Mouse (Mus musculus) lung, postnatal 14 days (tissue): Measurements from ENCODE around the gene Thbs1.
A peak's percentile ranks its signal among the peaks of the same experiment; 100 is the strongest.

Source experiments
- DNase-seq: peaks from one replicate; pipeline ENCODE4 v3.0.0; 2021

Thbs1 gene

DNA sequence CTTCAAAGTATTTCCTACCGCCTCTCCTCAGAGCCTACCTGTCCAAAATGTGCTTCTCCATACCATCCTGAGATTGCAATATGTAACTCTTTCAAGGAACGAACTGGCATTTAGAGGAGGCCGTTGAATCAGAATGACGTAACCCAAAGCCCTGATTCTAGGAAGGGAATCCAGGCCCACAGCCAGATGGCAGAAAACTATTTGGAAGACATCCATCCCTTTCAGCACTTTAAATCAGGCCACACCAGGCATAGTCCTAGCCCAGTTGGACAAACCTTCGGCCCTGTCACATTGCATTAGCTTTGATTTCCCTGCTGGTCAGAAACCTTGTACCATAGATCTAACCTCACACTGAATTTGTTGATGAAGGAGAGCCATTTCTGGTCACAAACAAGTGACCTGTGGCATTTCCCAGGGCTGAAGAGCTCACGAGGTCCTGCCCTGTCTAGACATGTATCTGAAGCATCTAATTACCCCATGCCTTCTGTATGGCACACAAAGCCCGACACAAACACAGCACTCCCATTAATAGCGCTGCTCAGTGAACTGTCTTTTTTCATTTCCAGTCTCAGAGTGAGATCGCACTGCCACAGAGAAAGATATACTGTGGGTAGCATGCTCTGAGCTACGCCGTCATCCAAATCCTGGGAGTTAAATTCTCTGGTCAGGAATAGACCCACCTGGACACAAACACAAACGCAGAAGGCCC lies 38.3 kb downstream of the Thbs1 start:
- DNase-seq: peak; percentile 73

- DNase-seq: no peak
These were observed 46.4 kb downstream of the Thbs1 start for GRCm38 (mm10) chr2:118158095-118158494.

GRCm38 (mm10) chr2:118159126-118159525 lies 47.5 kb downstream of the Thbs1 start:
- DNase-seq: no peak

DNA sequence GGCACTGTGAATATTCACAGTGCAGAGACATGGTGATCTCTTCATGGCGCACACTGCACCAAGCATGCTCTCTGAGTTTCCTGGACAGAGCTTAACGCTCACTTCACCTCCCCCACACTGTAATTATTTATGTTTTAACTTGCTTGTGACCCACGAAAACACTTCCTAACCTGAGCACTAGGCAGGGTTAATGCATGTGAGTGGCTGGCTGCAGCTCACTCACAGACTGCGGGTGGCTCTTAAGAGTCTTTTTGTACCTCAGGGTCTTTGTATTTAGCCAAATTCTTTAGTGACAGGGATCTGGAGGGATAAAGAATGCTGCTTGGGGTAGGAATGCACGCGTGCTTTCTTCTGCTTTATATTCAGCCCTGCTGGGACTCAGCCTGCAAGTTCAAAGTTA lies 48.9 kb downstream of the Thbs1 start:
- DNase-seq: no peak

DNA sequence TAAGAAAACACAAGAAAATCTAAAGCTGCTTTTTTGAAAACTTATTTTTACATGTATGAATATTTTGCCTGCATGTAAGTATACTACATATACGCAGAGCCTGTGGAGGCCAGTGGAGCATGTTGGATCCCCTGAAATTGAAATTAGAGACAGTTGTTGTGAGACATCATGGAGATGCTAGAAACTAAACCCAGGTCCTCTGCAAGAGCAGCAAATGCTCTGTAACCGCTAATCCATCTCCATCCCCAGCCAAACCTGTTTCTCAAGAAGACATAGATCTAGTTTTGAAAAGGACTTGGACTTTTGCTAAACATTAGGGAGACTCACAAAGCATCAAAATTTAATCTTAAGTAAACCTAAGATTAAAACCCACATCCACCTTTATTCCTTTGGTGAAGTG lies 49.3 kb downstream of the Thbs1 start:
- DNase-seq: no peak

GRCm38 (mm10) chr2:118162486-118162885 lies 50.8 kb downstream of the Thbs1 start:
- DNase-seq: no peak

DNA sequence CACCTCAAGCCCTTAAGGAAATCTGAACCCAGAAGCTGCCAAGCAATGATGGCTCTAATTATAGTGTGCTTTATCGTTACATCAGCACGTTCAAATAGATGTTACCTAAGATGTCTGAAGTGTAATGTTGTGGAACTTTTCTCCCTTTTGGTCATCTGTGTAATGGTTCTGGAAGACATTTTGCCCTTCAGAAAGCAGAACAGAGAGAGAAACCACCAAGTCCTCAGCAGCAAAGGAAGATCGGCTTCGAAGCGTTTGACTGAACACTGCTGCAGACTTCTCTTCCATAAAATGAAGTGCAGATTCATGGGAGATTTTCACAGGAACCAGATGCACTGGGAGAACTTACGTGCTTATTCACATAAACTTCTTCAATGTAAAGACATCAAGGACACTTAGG lies 52.5 kb downstream of the Thbs1 start:
- DNase-seq: no peak

DNA sequence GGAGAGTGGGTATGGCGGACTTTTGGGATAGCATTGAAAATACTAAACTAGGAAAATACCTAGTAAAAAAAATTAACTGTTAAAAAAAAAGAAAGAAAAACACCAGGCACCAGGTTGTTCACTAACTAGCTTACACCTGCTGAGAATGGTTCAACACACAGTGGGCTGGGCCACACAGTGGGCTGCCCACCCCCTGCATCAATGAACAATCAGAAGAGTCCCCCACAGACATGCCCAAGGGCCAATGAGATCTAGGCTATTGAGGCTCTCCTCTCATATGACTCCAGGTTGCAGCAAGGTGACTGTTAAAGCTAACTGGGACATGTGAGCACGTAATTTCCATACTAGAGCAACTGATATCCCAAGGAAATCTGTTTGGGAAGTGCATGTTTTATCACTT lies 54.0 kb downstream of the Thbs1 start:
- DNase-seq: no peak

DNA sequence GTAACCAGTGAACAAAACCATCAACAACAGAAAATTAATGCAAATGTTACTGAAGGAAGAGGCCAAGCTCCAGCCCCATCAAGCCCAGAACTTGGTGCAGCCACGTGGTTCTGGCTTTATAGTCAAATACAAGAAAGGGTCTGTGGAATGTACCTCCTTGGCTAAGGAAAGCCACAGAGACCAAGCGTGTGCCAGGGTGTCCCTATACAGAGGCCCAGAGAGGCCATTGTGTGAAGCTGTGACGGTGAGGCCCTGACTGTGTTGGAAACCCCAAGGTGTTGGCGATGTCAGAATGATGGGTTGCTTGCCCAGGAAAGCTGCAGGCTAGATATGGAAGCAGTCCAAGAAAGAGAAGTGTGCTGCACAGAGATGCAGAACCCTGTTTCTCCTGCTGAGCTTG lies 56.1 kb downstream of the Thbs1 start:
- DNase-seq: no peak

GRCm38 (mm10) chr2:118168225-118168624 lies 56.5 kb downstream of the Thbs1 start:
- DNase-seq: no peak

DNA sequence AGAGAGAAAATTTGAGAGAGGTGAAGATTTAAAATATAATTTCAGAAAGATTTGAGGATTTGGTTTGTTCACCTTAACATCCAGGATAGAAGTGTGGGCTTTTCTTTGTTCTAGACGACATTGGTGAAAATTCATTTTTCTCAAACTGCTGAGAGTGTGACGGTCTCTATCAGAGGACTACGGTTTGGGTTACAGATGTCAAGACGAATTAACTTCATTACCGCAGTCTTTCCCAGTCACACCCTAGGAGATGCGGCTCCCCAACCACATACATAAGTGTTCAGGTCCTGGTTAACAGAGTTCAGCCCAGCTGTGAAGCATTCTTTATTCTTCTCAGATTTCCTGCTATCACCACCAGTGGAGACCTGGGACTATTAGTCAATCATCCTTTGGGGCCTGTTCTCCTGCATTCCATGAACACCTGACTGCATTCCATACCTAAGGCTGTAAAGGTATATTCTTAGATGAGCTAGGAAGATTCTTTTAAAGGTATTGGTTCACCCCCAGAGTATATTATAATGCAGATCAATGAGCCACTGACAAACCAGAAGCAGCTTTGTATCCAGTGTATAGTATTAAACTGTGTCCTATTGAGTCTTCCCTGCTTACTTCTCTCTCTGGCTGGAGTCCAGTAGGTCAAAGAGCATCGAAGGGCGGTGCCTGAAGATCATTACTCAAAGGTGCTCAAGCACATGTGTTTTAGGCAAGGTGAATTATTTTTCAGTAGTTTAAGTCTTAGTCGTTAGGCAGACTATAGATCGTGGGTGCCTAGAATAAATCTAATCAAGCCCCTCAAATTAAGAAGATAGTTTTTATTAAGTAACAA lies 63.1 kb downstream of the Thbs1 start:
- DNase-seq: no peak
